Mouse (Mus musculus): ENCODE data around the gene Mvb12a. TPM values are rescaled to one million over a fixed set of nuclear protein-coding genes. Genes with fewer than 3 reads are reported as not detected.
"Not testable (repeated sequence)": the region's sequence is repeated elsewhere in the genome, so short reads cannot be mapped to it uniquely, and the experiment has no call there.

The Mvb12a gene
- total and polyA plus RNA-seq, 3 experiments = 40.4 to 132 (median 75.9) TPM

DNA sequence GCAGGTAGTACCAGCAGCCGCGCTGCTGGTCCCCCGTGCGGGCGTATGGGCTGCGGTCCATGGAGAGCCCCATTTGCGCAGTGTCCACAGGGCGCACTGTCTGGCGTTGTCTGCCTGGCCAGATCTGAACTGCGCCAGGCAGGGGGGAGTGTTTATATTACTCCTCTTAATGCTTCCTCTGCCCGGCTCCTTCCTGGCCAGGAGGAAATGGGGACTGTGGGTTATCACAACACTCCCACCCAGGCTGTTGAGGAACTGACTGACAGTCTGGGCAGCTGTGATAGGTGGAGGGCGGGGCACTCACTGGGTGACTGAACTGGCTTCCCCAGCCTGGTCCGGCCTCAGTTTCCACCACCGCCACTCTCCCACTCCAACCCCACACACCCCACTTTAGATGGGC is 31.1 kb upstream of the Mvb12a start, which contains the start of gene Plvap:
TSS of gene Plvap (minus strand) at position 109 of the 400 bp plus-strand sequence.
- ATAC-seq (ENCODE audit: extremely low read depth, insufficient number of reproducible peaks, low FRiP score, poor library complexity, severe bottlenecking) (peak; percentile 15; the same call in 1 of the 2 replicates), DNase-seq (ENCODE audit: low spot score) (no peak)
- H3K9me3 ChIP-seq (replicated peaks) = no peaks in the 10 kb centered on the region
- no peak within 1 kb of the TSS; the same call in 1 of the 2 replicates for H3K4me3 ChIP-seq (ENCODE audit: low read depth, low read length)
- no peaks in the 10 kb centered on the region for H3K36me3 ChIP-seq (replicated peaks)
- H3K27me3 ChIP-seq (ENCODE audit: insufficient read depth, low read length) = peaks cover 51% of the 10 kb centered on the region
- H3K4me1 ChIP-seq (ENCODE audit: insufficient read depth, low read depth, low read length) = peaks cover 17% of the 10 kb centered on the region
- TF ChIP-seq GATA1 (IDR thresholded peaks at IDR 0.05; ENCODE audit: borderline replicate concordance, low read length) (no peak), POLR2AphosphoS5 (IDR thresholded peaks at IDR 0.05; ENCODE audit: insufficient replicate concordance, low read depth, low read length) (no peak), CTCF (IDR thresholded peaks at IDR 0.05; ENCODE audit: low read depth, low read length) (no peak), GATA2 (IDR thresholded peaks at IDR 0.05; ENCODE audit: borderline replicate concordance, low read depth, low read length) (no peak), TAL1 (conservative IDR thresholded peaks at IDR 0.05; ENCODE audit: low read depth, low read length) (no peak)

DNA sequence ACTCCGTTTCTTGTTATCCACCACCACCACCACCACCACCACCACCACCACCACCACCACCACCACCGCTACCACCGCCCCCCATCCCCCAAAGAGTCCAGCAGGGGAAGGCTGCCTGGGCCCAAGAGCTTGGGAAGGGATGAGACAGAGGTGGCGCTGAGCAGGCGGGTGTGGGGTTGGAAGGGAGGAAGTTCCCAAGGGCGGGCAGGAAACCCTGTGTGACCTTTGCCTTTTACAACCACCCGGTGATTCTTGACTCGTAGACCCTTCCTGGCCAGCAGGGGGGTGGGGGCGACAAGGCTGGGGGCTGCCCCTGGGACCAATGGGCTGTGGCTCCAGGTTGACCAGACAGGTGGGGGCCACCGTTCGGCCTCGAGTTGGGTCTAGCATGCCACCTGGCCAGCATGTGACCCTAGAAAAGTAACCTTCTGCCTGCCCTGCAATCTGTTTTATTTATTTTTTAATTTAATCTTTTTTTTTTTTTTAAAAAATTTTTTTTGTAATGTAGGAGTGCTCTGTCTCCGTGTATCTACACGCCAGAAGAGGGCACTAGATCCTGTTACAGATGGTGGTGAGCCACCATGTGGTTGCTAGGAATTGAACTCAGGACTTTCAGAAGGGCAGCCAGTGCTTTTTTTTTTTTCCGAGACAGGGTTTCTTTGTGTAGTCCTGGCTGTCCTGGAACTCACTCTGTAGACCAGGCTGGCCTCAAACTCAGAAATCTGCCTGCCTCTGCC is 29.5 kb upstream of the Mvb12a start:
- ATAC-seq (ENCODE audit: extremely low read depth, insufficient number of reproducible peaks, low FRiP score, poor library complexity, severe bottlenecking) (no peak), DNase-seq (ENCODE audit: low spot score) (no peak)
- H3K4me3 ChIP-seq (ENCODE audit: low read depth, low read length) = no peak overlapping the region
- TF ChIP-seq GATA2 (IDR thresholded peaks at IDR 0.05; ENCODE audit: borderline replicate concordance, low read depth, low read length) (no peak), GATA1 (IDR thresholded peaks at IDR 0.05; ENCODE audit: borderline replicate concordance, low read length) (no peak), POLR2AphosphoS5 (IDR thresholded peaks at IDR 0.05; ENCODE audit: insufficient replicate concordance, low read depth, low read length) (no peak), CTCF (IDR thresholded peaks at IDR 0.05; ENCODE audit: low read depth, low read length) (no peak), TAL1 (conservative IDR thresholded peaks at IDR 0.05; ENCODE audit: low read depth, low read length) (no peak)
- peaks cover 44% of the 10 kb centered on the region for H3K27me3 ChIP-seq (ENCODE audit: insufficient read depth, low read length)
- no peaks in the 10 kb centered on the region for H3K36me3 ChIP-seq (replicated peaks)
- H3K9me3 ChIP-seq (replicated peaks) = no peaks in the 10 kb centered on the region
- H3K4me1 ChIP-seq (ENCODE audit: insufficient read depth, low read depth, low read length) = peaks cover 17% of the 10 kb centered on the region

DNA sequence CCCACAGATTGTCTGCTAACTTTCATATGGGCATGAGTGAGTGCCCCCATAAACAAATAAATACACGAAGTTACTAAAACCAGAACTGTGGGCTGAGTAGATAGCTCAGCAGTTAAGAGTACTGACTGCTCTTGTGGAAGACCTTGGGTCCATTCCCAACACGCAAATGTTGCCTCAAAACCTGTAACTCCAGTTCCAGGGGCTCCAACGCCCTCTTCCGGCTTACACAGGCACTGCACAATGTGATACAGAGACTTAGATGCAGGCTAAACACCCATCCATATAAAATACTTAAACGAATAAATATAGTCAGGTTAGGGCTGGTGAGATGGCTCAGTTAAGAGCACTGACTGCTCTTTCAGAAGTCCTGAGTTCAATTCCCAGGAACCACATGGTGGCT is 27.7 kb upstream of the Mvb12a start:
- no peak for TF ChIP-seq GATA1 (IDR thresholded peaks at IDR 0.05; ENCODE audit: borderline replicate concordance, low read length)
- TF ChIP-seq GATA2 (IDR thresholded peaks at IDR 0.05; ENCODE audit: borderline replicate concordance, low read depth, low read length) = no peak
- TF ChIP-seq TAL1 (conservative IDR thresholded peaks at IDR 0.05; ENCODE audit: low read depth, low read length) = no peak
- TF ChIP-seq POLR2AphosphoS5 (IDR thresholded peaks at IDR 0.05; ENCODE audit: insufficient replicate concordance, low read depth, low read length) = no peak
- TF ChIP-seq CTCF (IDR thresholded peaks at IDR 0.05; ENCODE audit: low read depth, low read length) = no peak
- peaks cover 35% of the 10 kb centered on the region for H3K27me3 ChIP-seq (ENCODE audit: insufficient read depth, low read length)
- no peak for DNase-seq (ENCODE audit: low spot score)
- no peaks in the 10 kb centered on the region for H3K9me3 ChIP-seq (replicated peaks)
- H3K4me3 ChIP-seq (ENCODE audit: low read depth, low read length) = no peak overlapping the region
- ATAC-seq (ENCODE audit: extremely low read depth, insufficient number of reproducible peaks, low FRiP score, poor library complexity, severe bottlenecking) = no peak
- peaks cover 17% of the 10 kb centered on the region for H3K4me1 ChIP-seq (ENCODE audit: insufficient read depth, low read depth, low read length)
- no peaks in the 10 kb centered on the region for H3K36me3 ChIP-seq (replicated peaks)

DNA sequence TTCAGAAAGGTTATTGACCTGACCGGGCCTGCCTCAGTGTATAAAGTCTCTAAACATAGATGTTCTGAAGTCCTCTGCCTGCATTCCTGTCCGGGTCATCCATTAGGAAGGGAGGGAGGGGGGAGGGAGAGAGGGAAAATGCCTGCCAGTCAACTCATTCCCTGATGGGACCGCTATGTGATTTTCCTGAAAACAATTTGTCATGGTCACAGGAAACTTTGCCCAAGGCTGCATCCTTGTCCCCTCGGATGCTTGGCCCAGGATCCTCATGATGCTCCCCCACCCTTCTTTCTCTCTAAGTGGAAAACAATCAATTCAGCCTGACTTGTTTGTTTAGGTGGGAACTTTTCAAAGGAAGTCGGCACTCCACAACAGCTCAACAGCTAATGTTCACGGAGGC is 25.9 kb upstream of the Mvb12a start:
- no peaks in the 10 kb centered on the region for H3K36me3 ChIP-seq (replicated peaks)
- DNase-seq (ENCODE audit: low spot score) = no peak
- no peak for TF ChIP-seq GATA2 (IDR thresholded peaks at IDR 0.05; ENCODE audit: borderline replicate concordance, low read depth, low read length)
- TF ChIP-seq POLR2AphosphoS5 (IDR thresholded peaks at IDR 0.05; ENCODE audit: insufficient replicate concordance, low read depth, low read length) = no peak
- no peak for TF ChIP-seq TAL1 (conservative IDR thresholded peaks at IDR 0.05; ENCODE audit: low read depth, low read length)
- TF ChIP-seq GATA1 (IDR thresholded peaks at IDR 0.05; ENCODE audit: borderline replicate concordance, low read length) = no peak
- TF ChIP-seq CTCF (IDR thresholded peaks at IDR 0.05; ENCODE audit: low read depth, low read length) = no peak
- H3K4me3 ChIP-seq (ENCODE audit: low read depth, low read length) = no peak overlapping the region
- peaks cover 18% of the 10 kb centered on the region for H3K4me1 ChIP-seq (ENCODE audit: insufficient read depth, low read depth, low read length)
- ATAC-seq (ENCODE audit: extremely low read depth, insufficient number of reproducible peaks, low FRiP score, poor library complexity, severe bottlenecking) = no peak
- peaks cover 32% of the 10 kb centered on the region for H3K27me3 ChIP-seq (ENCODE audit: insufficient read depth, low read length)
- H3K9me3 ChIP-seq (replicated peaks) = no peaks in the 10 kb centered on the region

DNA sequence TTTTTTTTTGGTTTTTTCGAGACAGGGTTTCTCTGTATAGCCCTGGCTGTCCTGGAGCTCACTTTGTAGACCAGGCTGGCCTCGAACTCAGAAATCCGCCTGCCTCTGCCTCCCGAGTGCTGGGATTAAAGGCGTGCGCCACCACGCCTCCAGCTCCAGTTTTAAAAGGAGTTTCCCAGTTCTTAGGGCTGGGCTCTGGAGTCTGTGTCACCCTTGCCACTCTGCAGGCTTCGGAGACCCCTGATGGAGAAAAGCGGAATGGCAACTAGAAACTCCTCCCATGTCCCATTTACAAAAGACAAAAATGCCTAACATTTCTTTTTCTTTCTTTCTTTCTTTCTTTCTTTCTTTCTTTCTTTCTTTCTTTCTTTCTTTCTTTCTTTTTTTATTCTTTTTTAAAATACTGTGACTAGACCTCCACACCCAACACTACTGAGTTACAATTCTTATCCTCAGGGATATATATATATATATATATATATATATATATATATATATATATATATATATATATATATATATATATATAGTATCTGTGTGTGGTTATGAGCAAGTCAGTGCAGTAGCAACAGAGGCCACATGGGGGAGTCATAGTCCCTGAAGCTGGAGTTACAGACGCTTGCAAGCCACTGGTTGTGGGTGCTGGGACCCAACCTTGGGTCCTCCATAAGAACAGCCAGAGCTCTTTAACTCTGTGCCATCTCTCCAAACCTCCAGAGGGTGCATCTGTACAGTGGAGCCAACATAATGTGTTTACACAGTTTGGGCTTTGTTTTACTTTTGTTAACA is 23.5 kb upstream of the Mvb12a start:
- not testable (repeated sequence) for DNase-seq (ENCODE audit: low spot score); H3K9me3 ChIP-seq (replicated peaks); H3K36me3 ChIP-seq (replicated peaks); H3K4me1 ChIP-seq (ENCODE audit: insufficient read depth, low read depth, low read length); ATAC-seq (ENCODE audit: extremely low read depth, insufficient number of reproducible peaks, low FRiP score, poor library complexity, severe bottlenecking); H3K4me3 ChIP-seq (ENCODE audit: low read depth, low read length)
- peaks cover 35% of the 10 kb centered on the region for H3K27me3 ChIP-seq (ENCODE audit: insufficient read depth, low read length)

DNA sequence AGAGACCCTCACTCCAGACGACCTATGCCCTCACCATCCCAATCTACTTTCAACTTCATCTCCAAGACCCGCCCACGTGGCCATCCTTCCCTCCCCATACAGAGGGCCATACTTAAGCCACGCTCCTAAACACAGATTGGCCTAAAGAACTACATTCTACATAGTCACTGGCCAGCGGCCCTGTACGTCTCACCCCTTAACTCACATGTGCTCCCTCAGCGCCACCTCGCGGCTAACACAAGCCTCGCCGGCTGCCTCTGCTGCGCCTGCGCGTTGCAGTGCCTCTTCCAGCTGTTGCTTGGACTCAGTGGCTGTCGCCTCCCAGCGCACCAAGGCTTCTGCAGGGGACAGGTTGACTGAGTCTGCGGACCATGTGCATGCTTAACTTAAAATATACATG is 21.1 kb upstream of the Mvb12a start:
- no peaks in the 10 kb centered on the region for H3K9me3 ChIP-seq (replicated peaks)
- TF ChIP-seq CTCF (IDR thresholded peaks at IDR 0.05; ENCODE audit: low read depth, low read length) (peak; percentile 87), POLR2AphosphoS5 (IDR thresholded peaks at IDR 0.05; ENCODE audit: insufficient replicate concordance, low read depth, low read length) (no peak)
- H3K36me3 ChIP-seq (replicated peaks) = no peaks in the 10 kb centered on the region
- H3K4me3 ChIP-seq (ENCODE audit: low read depth, low read length) = no peak overlapping the region; the same call in 1 of the 2 replicates
- H3K27me3 ChIP-seq (ENCODE audit: insufficient read depth, low read length) = peaks cover 51% of the 10 kb centered on the region
- peak; percentile 45 for ATAC-seq (ENCODE audit: extremely low read depth, insufficient number of reproducible peaks, low FRiP score, poor library complexity, severe bottlenecking)
- DNase-seq (ENCODE audit: low spot score) = peak; percentile 78
- H3K4me1 ChIP-seq (ENCODE audit: insufficient read depth, low read depth, low read length) = peaks cover 9% of the 10 kb centered on the region
